Mouse (Mus musculus): ENCODE measurements around the gene Prmt7.

Gene Prmt7

DNA sequence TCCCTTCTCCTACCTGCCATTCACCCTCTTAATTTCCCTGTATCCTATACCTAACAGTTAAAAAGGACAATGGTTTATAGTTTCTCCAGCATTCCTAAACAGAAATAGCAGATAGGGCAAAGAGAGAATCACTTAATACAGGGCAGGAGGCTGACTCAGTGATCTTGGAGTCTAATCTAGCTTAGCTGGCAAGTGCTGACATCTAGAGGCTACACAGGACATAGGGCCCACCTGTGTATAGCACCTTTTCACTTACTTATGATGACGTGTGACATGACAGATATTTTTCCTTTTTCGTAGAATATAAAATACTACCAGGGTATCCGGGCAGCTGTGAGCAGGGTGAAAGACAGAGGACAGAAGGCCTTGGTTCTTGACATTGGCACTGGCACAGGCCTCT lies 8.9 kb downstream of the Prmt7 start:
- no peak for DNase-seq (ENCODE audit: low spot score)

GRCm38 (mm10) chr8:106226589-106226988 lies 15.9 kb downstream of the Prmt7 start:
- DNase-seq (ENCODE audit: low spot score) = peak; percentile 29

GRCm38 (mm10) chr8:106231536-106231935 lies 20.8 kb downstream of the Prmt7 start:
- no peak for DNase-seq (ENCODE audit: low spot score)

GRCm38 (mm10) chr8:106232751-106233150 lies 22.0 kb downstream of the Prmt7 start:
- DNase-seq (ENCODE audit: low spot score) = no peak

- DNase-seq (ENCODE audit: low spot score) = no peak
Measured at GRCm38 (mm10) chr8:106234567-106235261, 24.0 kb downstream of the Prmt7 start.

- DNase-seq (ENCODE audit: low spot score) = no peak
Measured at GRCm38 (mm10) chr8:106237106-106237505, 26.4 kb downstream of the Prmt7 start.

- no peak for DNase-seq (ENCODE audit: low spot score)
Measured at GRCm38 (mm10) chr8:106250186-106250585, 39.5 kb downstream of the Prmt7 start.

DNA sequence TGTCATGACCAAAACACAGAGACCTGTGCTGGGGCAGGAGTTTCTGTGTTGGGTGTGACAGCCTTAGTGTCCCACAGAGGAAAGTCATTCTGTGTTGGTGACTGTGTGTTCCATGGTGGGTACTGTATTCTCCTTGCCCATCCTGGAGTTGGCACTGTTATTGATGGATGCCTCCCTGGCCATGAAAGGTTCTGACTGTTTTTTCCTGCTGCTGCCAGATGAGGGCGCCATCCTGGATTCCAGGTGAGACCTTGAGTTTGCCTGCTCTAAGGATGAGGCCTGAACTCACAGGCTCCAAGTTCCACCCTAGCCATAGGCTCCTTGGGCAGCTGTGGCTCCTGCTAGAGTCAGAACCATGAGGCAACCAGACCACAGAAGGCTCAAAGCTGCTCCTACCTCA lies 47.4 kb downstream of the Prmt7 start:
- DNase-seq (ENCODE audit: low spot score) = no peak

DNA sequence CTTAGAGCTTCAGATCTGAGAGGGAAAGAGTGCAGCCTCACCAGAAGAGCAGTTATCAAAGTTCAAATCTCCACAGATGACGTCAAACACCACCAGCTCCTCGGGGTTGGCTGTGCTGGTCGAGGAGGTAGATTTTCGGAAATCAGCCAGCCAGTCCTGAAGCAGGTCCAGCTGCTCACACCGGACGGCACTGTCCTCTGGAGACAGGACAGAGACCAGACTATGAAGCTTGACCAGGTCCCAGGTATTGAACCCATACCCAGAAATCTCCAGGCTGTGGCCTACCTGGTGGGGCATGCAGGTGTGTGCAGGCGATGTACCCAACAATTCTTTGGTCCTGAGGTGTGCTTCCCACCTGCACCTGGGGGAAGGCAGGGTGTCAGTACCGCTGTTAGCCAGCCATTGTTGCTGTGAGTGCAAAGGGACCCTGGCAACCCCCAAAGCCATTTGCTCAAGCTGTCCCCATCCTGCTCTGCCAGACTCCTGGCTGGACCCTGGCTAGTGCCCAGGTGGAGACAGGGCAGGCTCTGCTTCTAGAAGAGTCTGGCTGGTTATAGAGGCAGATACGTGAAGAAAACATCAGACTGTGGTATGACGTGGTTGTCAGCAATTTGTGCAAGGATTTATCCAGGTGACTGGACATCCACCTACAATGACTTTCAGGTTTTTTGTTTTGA lies 49.0 kb downstream of the Prmt7 start:
- no peak for DNase-seq (ENCODE audit: low spot score)

DNA sequence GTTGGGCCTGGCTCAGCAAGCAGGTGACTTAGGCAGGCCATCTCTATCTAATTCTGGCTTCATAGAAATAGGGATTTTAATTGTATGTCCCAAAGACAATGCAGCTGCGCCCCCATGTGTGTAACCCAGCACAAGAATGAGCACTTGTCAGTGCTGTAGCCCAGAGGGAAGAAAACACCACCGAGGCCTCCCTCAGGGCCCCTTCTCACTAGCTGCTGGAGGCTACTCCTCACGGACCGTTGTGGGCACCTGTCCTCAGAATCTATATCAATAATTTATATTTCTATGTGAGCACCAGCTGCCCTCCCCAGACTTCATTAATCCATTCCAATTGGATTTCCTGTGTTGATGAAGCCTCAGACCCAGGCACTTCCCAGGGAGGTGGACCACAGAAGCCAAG lies 50.2 kb downstream of the Prmt7 start:
- no peak for DNase-seq (ENCODE audit: low spot score)

DNA sequence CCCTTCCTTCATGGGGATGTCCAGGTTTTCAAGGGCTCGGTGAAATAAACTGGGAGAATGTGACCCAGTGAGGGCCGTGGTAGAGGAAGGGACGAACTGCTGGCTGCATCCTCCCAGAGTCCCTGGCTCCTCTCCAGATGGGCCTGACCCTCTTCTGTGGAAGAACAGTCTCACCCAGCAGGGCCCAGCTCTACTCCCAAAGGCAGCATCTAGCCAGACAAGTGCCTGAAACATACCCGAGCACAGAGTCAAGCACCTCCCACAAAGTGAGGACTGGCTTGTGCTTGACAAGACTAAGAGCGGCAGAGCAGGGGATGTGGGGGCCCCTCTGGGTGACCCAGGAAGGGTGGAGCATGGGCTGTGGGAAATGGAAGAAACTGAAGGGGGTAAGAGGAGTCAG lies 51.6 kb downstream of the Prmt7 start:
- DNase-seq (ENCODE audit: low spot score) = peak; percentile 23

GRCm38 (mm10) chr8:106263928-106264327 lies 53.2 kb downstream of the Prmt7 start:
- no peak for DNase-seq (ENCODE audit: low spot score)

- no peak for DNase-seq (ENCODE audit: low spot score)
Measured at GRCm38 (mm10) chr8:106265398-106265797, 54.7 kb downstream of the Prmt7 start.

DNA sequence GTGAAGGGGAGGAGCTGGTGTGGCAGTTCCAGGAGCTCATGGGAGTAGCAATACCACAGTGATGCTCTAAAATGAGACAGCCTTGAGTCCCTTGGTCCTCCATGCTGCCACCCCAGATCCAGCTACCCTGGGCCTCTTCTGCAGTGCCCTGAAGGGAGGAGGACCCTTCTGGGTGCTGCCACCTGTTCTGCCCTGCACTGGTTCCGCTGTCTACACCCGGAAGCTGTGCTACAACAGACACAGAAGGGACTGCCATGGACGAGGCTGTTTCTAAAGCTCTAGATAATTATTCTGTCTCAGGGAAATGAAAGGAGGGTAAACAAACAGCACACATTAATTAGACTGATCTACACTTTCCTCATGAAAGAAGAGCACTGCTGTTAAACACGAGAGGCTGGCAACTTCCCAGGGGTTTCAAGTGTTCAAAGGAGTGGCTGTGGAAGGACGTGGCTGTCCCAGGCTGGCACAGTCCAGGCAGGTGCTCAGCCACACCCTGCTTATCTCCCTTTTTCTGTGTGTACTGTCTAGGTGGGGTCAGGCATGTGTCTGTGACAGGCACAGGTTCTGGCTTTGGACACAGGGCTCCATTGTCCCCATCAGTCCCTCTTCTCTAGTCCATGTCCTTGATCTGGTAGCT lies 58.1 kb downstream of the Prmt7 start:
- DNase-seq (ENCODE audit: low spot score) = no peak

DNA sequence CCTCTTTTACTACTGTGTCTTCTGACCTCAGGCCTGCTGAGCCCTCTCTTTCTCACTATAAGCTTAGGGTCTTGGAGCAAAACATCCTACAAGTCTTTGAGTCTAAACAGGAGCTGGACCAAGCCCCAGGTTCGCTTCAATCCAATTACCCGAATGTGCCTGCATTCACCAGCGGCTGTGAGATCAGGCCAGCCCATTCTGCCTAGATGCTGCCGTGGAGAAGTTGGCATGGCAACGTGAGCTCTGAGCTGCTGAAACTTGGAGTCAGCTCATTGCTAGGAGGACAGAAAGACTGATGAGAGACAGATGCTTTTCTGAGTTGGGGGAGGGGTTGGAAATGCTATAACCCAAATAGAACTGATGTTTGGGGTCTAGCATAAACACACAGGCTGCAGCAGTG lies 60.1 kb downstream of the Prmt7 start:
- DNase-seq (ENCODE audit: low spot score) = no peak

DNA sequence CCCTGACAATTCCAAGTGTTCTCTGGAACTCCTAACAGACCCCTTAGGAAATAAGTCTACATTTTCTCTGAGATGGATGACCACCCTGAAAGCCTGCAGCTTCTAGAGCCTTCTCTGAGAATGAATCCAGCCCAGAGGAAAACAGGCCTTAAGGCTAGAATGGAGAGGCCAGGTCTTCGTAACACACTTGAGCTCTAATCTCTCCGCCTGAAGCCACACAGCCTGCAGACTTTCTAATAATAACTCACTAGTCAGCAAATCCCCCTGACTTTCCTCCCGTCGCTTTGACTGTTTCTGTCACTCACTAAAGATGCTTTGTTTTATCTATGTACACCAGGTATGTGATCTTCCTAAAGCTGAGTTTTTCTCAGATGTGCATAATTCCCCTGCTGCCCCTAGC lies 60.6 kb downstream of the Prmt7 start:
- DNase-seq (ENCODE audit: low spot score) = no peak

DNA sequence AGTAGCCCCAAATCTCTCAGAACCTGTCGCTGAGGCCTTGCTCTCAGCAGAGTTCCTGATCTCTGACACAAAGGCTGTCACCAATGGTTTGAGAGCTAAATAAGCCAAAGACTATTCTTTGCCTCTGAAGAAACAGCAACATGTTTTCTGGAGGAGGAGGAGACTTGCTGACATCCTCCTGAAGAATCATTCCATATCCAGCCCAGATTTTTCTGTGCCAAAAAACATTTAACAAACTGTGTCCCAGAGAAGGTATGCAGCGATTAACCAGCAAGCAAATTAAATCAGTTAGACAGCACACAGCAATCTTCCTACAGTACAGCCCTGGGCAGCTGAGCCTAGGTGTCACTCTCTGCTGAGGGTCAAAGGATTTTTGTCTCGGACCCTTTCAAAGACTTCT lies 62.7 kb downstream of the Prmt7 start:
- no peak for DNase-seq (ENCODE audit: low spot score)

DNA sequence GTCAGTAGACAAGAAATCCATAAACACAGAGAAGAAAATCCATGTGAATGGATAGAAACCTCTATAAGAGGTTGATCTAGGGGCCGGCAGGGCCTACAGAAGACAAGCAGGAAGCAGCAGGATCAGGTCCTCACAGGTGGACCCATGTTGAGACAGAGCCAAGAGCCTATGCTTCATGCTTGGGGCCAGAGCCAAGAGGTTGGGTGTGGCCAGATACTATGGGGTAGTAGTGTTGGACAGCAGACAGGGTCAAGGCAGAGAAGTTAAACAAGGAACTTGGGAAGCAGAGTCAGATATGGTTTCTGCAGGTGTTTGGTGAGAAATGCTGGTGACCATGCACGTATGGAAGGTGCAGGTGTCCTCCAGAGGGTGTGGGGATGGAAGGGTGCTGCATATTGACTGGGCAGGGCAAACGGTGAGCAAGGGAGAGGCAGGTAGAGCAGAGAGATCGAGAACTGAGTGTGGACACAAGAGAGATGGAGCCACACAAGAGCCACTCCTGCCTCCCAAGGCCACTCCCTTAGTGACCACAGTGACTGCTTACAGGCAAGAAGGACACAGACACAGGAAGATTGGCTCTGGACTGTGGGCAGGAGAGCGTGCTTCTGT lies 66.1 kb downstream of the Prmt7 start:
- DNase-seq (ENCODE audit: low spot score) = no peak

DNA sequence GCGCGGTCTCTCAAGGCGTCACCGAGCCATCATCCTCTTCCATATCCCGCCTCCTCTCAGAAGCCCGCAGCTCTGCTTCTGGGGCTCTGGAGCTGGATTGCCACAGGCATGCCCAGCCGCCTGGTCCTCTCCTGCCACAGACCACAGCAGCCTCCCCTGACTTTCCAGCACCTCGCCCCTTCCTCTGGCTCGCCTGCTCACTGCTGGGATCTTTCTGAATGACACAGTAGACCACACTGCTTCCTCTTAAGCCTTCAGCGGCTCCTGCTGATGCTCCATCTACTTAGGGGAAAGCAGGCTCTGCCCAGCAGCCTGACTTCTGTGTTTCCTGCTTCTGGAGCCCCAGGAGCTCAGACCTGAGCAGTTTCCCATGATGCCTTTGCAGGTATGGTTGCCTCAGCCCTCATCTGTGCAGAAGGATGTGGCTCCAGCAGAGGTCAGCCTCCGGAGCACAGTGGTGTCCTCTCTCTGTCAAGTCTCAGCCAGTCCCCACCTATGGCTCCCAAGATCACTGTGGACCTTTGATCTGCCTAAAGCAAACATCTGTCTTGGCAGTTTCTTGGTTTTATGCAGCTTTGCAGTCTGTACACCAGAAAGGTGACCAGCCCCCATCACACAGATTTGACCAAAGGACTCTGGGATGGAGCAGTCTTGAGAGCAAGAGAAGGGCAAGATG lies 67.8 kb downstream of the Prmt7 start:
- no peak for DNase-seq (ENCODE audit: low spot score)

- no peak for DNase-seq (ENCODE audit: low spot score)
Measured at GRCm38 (mm10) chr8:106280154-106280553, 69.4 kb downstream of the Prmt7 start.

- DNase-seq (ENCODE audit: low spot score) = no peak
Measured at GRCm38 (mm10) chr8:106280844-106281243, 70.1 kb downstream of the Prmt7 start.

- DNase-seq (ENCODE audit: low spot score) = no peak
Measured at GRCm38 (mm10) chr8:106287445-106287844, 76.7 kb downstream of the Prmt7 start.
